Mouse (Mus musculus) liver, postnatal 0 days (tissue): ENCODE measurements around the gene Mydgf.

ENCODE experiments used
- CTCF ChIP-seq: sonication (generic); IDR thresholded peaks from 2 replicates; pipeline ENCODE4 v1.5.1; 2016; ENCODE audit warnings: antibody characterized with exemption, low read depth
- EP300 ChIP-seq: IDR thresholded peaks from 2 replicates; pipeline ENCODE4 v1.6.1; 2016; ENCODE audit warnings: antibody characterized with exemption, low read depth, mild to moderate bottlenecking

DNA sequence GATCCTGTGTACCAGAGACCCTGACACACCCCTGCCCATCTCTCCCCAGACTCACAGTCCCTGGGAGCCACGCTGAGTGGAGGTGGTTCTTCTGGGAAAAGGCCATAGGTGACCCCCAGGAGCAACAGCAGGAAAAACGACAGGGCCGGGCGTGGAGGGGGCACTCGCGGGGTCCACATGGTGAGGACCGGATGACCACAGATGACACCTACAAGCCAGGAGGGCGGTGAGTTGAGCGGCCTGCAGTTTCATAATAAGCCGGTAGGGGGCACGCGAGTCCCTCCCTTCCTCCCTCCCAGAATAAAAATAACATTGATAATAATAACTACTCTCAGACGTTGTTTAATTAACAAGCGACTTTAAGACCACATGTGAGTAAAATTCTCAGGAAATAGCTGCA, 51.1 kb downstream of the Mydgf start:
- TF ChIP-seq CTCF (peak; percentile 92), EP300 (no peak)
